Mouse (Mus musculus): ENCODE results near the gene Dll4. TPM values are rescaled to one million over a fixed set of nuclear protein-coding genes. Genes with fewer than 3 reads are reported as not detected.
A peak's percentile ranks its signal among the peaks of the same experiment; 100 is the strongest.

Dll4 gene
- polyA plus RNA-seq, 1 experiment from 2014 or later: 8.4 TPM

DNA sequence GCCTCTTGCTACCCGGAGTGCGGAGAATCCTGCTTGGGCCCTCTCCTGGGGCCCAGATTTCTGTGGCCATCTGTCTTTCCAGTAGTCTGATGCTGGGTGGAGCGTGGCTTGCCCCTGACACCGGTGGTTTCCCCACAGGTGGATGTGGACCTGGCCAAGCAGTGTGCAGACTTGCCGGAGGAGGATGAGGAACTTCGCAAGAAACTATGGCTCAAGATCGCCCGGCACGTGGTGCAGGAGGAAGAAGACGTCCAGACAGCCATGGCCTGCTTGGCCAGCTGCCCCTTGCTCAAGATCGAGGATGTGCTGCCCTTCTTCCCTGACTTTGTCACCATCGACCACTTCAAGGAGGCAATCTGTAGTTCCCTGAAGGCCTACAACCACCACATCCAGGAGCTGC, 28.8 kb upstream of the Dll4 start:
- peaks cover 31% of the 10 kb centered on the region for H3K36me3 ChIP-seq
- peaks cover 26% of the 10 kb centered on the region for H3K4me1 ChIP-seq (replicated peaks)
- H3K27me3 ChIP-seq (replicated peaks): no peaks in the 10 kb centered on the region
- H3K9ac ChIP-seq: no peak overlapping the region
- WGBS: 94% methylated on average over 12 of the region's 12 CpGs
- no peak overlapping the region for H3K27ac ChIP-seq
- no peak overlapping the region for H3K4me2 ChIP-seq (replicated peaks)
- no peak for ATAC-seq
- no peaks in the 10 kb centered on the region for H3K9me3 ChIP-seq
- H3K4me3 ChIP-seq (replicated peaks): no peak overlapping the region

DNA sequence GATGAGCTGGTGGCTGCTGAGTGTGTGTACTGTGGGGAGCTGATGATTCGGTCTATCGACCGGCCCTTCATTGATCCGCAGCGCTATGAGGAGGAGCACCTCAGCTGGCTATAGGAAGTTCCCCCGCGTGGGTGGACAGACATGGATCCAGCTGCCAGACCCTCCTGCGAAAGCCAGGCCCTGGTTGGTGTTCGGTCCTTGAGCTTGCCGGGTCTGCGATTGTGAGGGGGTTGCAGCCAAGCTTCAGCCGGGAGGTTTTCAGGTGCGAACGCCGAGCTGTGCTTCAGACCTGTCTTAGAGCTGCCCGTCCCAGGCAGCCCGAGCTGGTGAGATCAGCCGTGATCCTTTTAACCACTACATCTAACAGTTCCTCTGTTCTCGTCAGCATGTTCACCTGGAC, 28.1 kb upstream of the Dll4 start:
- Histone ChIP-seq H3K9me3 (no peaks in the 10 kb centered on the region), H3K27ac (no peak overlapping the region), H3K27me3 (replicated peaks) (no peaks in the 10 kb centered on the region), H3K9ac (no peak overlapping the region), H3K4me1 (replicated peaks) (peaks cover 26% of the 10 kb centered on the region), H3K4me3 (replicated peaks) (no peak overlapping the region), H3K4me2 (replicated peaks) (no peak overlapping the region), H3K36me3 (peaks cover 30% of the 10 kb centered on the region)
- ATAC-seq: no peak
- WGBS: 93% methylated on average over 19 of the region's 19 CpGs

DNA sequence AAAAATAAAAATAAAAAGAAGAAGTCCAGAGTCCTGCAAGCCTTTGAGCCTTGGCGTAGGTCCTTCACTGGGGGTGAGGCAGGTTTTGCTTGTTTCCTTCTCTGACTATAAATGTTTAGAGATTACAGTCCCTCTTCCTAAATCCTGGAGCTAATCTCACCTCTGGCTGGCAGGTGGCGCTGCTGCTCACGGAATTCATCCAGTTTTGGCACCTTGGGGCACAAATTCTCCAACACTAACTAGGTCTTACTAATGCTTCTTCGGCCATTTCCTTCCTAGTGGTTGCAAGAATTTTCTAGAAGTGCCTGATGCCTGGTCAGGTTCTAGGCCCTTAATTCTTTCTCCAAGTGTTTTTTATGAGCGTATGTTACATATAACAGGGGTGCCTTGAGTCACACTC, 27.3 kb upstream of the Dll4 start:
- Histone ChIP-seq H3K27ac (no peak overlapping the region), H3K36me3 (peaks cover 24% of the 10 kb centered on the region), H3K4me1 (replicated peaks) (peaks cover 26% of the 10 kb centered on the region)

DNA sequence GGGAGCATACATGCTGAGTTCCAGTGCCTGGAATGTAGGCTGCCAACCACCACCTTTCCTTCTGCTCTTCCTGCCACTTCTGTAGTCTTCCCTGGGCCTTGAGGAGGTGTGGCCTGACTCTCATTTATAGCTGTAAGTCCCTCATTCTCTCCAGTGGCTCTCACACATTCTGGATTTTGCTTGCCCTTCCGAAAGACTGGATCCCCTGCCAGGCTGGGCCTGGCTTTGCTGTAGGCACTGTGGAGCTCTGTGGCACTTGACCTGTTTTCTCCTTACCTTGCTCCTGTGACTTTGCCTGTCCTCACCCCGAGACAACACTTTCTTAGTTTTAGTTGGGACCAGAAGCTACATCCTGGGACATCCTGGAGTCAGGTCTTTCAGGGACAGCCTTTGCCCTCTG, 26.7 kb upstream of the Dll4 start:
- Histone ChIP-seq H3K9me3 (no peaks in the 10 kb centered on the region), H3K27ac (no peak overlapping the region), H3K27me3 (replicated peaks) (no peaks in the 10 kb centered on the region), H3K36me3 (peaks cover 19% of the 10 kb centered on the region), H3K4me2 (replicated peaks) (no peak overlapping the region), H3K9ac (no peak overlapping the region), H3K4me1 (replicated peaks) (peaks cover 26% of the 10 kb centered on the region), H3K4me3 (replicated peaks) (no peak overlapping the region)
- ATAC-seq: no peak
- 87% methylated on average over 2 of the region's 2 CpGs for WGBS

More for the DNA sequence above, 27.3 kb upstream of the Dll4 start:
- H3K27me3 ChIP-seq (replicated peaks): no peaks in the 10 kb centered on the region
- H3K4me2 ChIP-seq (replicated peaks): no peak overlapping the region
- H3K4me3 ChIP-seq (replicated peaks): no peak overlapping the region
- WGBS: 41% methylated on average over 5 of the region's 5 CpGs
- no peak for ATAC-seq
- no peak overlapping the region for H3K9ac ChIP-seq
- H3K9me3 ChIP-seq: no peaks in the 10 kb centered on the region

- peak; percentile 91 for ATAC-seq
- no peaks in the 10 kb centered on the region for H3K9me3 ChIP-seq
- peak overlapping the region; percentile 4; the same call in 1 of the 2 replicates for H3K4me3 ChIP-seq (replicated peaks)
- 8% methylated on average over 15 of the region's 15 CpGs for WGBS
- H3K27me3 ChIP-seq (replicated peaks): no peaks in the 10 kb centered on the region
- H3K9ac ChIP-seq: 0 out of 2 replicates have a peak overlapping the region, but pooled peaks have one; percentile 18
- H3K4me1 ChIP-seq (replicated peaks): peaks cover 33% of the 10 kb centered on the region
- H3K36me3 ChIP-seq: peaks cover 12% of the 10 kb centered on the region
- H3K27ac ChIP-seq: peak overlapping the region; percentile 68
- H3K4me2 ChIP-seq (replicated peaks): peak overlapping the region; percentile 55
These were observed 25.4 kb upstream of the Dll4 start for GRCm38 (mm10) chr2:119299981-119300818.

GRCm38 (mm10) chr2:119300819-119301493, 24.6 kb upstream of the Dll4 start:
- Histone ChIP-seq H3K4me3 (replicated peaks) (0 out of 2 replicates have a peak overlapping the region, but pooled peaks have one; percentile 4), H3K9ac (0 out of 2 replicates have a peak overlapping the region, but pooled peaks have one; percentile 18), H3K36me3 (peaks cover 12% of the 10 kb centered on the region), H3K4me2 (replicated peaks) (peak overlapping the region; percentile 55), H3K9me3 (no peaks in the 10 kb centered on the region), H3K27ac (peak overlapping the region; percentile 68), H3K27me3 (replicated peaks) (no peaks in the 10 kb centered on the region), H3K4me1 (replicated peaks) (peaks cover 36% of the 10 kb centered on the region)
- WGBS: 49% methylated on average over 7 of the region's 7 CpGs
- peak; percentile 13; the same call in 1 of the 2 replicates for ATAC-seq

- H3K9ac ChIP-seq: no peak overlapping the region
- H3K9me3 ChIP-seq: no peaks in the 10 kb centered on the region
- H3K36me3 ChIP-seq: peaks cover under 1% of the 10 kb centered on the region; the same call in 1 of the 2 replicates
- H3K27ac ChIP-seq: no peak overlapping the region
- no peak overlapping the region for H3K4me3 ChIP-seq (replicated peaks)
- WGBS: 76% methylated on average over 6 of the region's 6 CpGs
- peaks cover 36% of the 10 kb centered on the region for H3K4me1 ChIP-seq (replicated peaks)
- H3K27me3 ChIP-seq (replicated peaks): no peaks in the 10 kb centered on the region
- ATAC-seq: no peak
- H3K4me2 ChIP-seq (replicated peaks): no peak overlapping the region
These were observed 22.7 kb upstream of the Dll4 start for GRCm38 (mm10) chr2:119302876-119303275.

- no peak for ATAC-seq
- Histone ChIP-seq H3K9ac (no peak overlapping the region), H3K9me3 (no peaks in the 10 kb centered on the region), H3K4me2 (replicated peaks) (no peak overlapping the region), H3K4me3 (replicated peaks) (no peak overlapping the region), H3K27me3 (replicated peaks) (no peaks in the 10 kb centered on the region), H3K4me1 (replicated peaks) (peaks cover 32% of the 10 kb centered on the region), H3K36me3 (no peaks in the 10 kb centered on the region), H3K27ac (0 out of 2 replicates have a peak overlapping the region, but pooled peaks have one; percentile 64)
- 45% methylated on average over 3 of the region's 3 CpGs for WGBS
These were observed 21.2 kb upstream of the Dll4 start for GRCm38 (mm10) chr2:119304391-119304790.

DNA sequence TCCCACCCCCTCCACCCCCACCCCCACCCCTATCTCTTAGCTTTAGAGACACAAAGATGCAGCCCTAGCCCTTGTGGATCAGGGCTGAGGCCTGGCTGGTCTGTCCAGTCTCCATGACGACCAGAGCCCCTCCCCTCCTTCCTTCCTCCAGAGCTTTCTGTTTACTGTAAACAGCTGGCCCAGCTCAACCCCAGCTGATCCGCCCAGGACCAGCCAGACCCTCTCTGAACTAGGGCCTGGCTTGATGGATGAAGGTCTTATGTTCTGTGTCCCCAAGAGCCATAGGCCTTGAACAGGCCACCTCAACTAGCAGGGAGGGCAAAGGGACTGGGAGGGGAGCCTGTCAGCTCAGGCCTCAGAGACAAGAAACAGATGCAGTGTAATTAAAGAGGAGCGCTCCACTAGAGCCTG, 20.8 kb upstream of the Dll4 start:
- Histone ChIP-seq H3K4me1 (replicated peaks) (peaks cover 32% of the 10 kb centered on the region), H3K27me3 (replicated peaks) (no peaks in the 10 kb centered on the region), H3K9me3 (no peaks in the 10 kb centered on the region), H3K27ac (peak overlapping the region; percentile 64), H3K9ac (no peak overlapping the region), H3K4me2 (replicated peaks) (no peak overlapping the region), H3K36me3 (no peaks in the 10 kb centered on the region), H3K4me3 (replicated peaks) (no peak overlapping the region)
- WGBS: 29% methylated on average over 3 of the region's 3 CpGs
- ATAC-seq: peak; percentile 55

DNA sequence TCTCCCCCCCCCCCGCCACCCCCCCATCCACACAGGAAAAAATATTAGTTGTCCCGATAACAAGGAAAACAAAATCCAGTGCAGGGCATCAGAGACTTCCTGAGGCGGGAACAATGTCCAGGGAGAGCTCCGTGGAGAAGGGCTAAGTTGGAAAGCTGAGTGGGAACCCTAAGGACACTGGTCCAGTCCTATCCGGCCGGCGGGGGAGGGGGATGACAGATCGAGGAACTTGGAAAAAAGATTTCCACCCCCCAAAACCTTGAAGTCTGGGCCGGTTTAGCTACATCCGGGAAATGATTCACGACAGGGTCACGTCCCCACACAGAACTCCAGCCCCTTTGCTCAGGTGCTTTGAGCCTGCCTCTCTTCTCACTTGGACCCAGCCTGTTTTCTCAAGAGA, 14.0 kb upstream of the Dll4 start:
- H3K4me1 ChIP-seq (replicated peaks): 0 out of 2 replicates have a peak, but pooled peaks cover 12% of the 10 kb centered on the region
- 36% methylated on average over 12 of the region's 12 CpGs for WGBS
- no peaks in the 10 kb centered on the region for H3K36me3 ChIP-seq
- H3K9ac ChIP-seq: no peak overlapping the region
- H3K4me2 ChIP-seq (replicated peaks): no peak overlapping the region
- no peak for ATAC-seq
- H3K27ac ChIP-seq: no peak overlapping the region
- no peak overlapping the region for H3K4me3 ChIP-seq (replicated peaks)
- no peaks in the 10 kb centered on the region for H3K9me3 ChIP-seq
- H3K27me3 ChIP-seq (replicated peaks): no peaks in the 10 kb centered on the region

- Histone ChIP-seq H3K4me3 (replicated peaks) (no peak overlapping the region), H3K36me3 (no peaks in the 10 kb centered on the region), H3K27me3 (replicated peaks) (no peaks in the 10 kb centered on the region), H3K4me2 (replicated peaks) (no peak overlapping the region), H3K9me3 (no peaks in the 10 kb centered on the region), H3K4me1 (replicated peaks) (0 out of 2 replicates have a peak, but pooled peaks cover 12% of the 10 kb centered on the region), H3K9ac (no peak overlapping the region), H3K27ac (no peak overlapping the region)
- ATAC-seq: no peak
- WGBS: 76% methylated on average over 2 of the region's 2 CpGs
These were observed 13.1 kb upstream of the Dll4 start for GRCm38 (mm10) chr2:119312380-119312958.

Measured in intestine, embryonic 15.5 days (tissue).